ENCODE assay signal across 8 mouse cellular contexts in genomic region chr5:120844713-120845112, GRCm38 (mm10). TPM values are rescaled to one million over a fixed set of nuclear protein-coding genes. Genes with fewer than 3 reads are reported as not detected.
DNase-seq lines count a peak whose midpoint lies in the region; ATAC-seq and TF ChIP-seq lines count a peak whose summit lies in the region.

No protein-coding gene starts in this region.

- H3K4me1 ChIP-seq in embryonic facial prominence, embryonic 13.5 days = 0 out of 2 replicates have a peak, but pooled peaks cover 4% of the 10 kb centered on the region
- H3K4me1 ChIP-seq in embryonic facial prominence, embryonic 10.5 days = no peaks in the 10 kb centered on the region
- H3K4me1 ChIP-seq in lung, adult 2 months (ENCODE audit: control insufficient read depth, insufficient read depth, low read length) = no peaks in the 10 kb centered on the region

- peak overlapping the region; percentile 39; the same call in 1 of the 2 replicates for H3K27ac ChIP-seq in embryonic facial prominence, embryonic 13.5 days
- no peak overlapping the region for H3K27ac ChIP-seq in embryonic facial prominence, embryonic 10.5 days (replicated peaks)

- no peak for ATAC-seq in embryonic facial prominence, embryonic 13.5 days (ENCODE audit: insufficient number of reproducible peaks, insufficient read depth, low FRiP score, low TSS enrichment, low read depth)

- TF ChIP-seq CTCF in lung, adult 2 months (IDR thresholded peaks at IDR 0.05; ENCODE audit: insufficient read depth, low read length) = no peak

- no peak overlapping the region for H3K4me3 ChIP-seq in embryonic facial prominence, embryonic 13.5 days
- H3K4me3 ChIP-seq in embryonic facial prominence, embryonic 10.5 days = no peak overlapping the region
- no peak overlapping the region for H3K4me3 ChIP-seq in lung, adult 2 months (replicated peaks; ENCODE audit: extremely low read depth, low read depth, low read length)

- H3K27me3 ChIP-seq in embryonic facial prominence, embryonic 13.5 days = no peaks in the 10 kb centered on the region
- no peaks in the 10 kb centered on the region for H3K27me3 ChIP-seq in embryonic facial prominence, embryonic 10.5 days (replicated peaks; ENCODE audit: low read depth, poor library complexity, severe bottlenecking)

- H3K36me3 ChIP-seq in embryonic facial prominence, embryonic 13.5 days = no peaks in the 10 kb centered on the region
- no peaks in the 10 kb centered on the region for H3K36me3 ChIP-seq in embryonic facial prominence, embryonic 10.5 days (replicated peaks)

- no peaks in the 10 kb centered on the region; the same call in 1 of the 2 replicates for H3K9me3 ChIP-seq in embryonic facial prominence, embryonic 13.5 days
- H3K9me3 ChIP-seq in embryonic facial prominence, embryonic 10.5 days = no peaks in the 10 kb centered on the region

- no peak overlapping the region for H3K9ac ChIP-seq in embryonic facial prominence, embryonic 13.5 days

- WGBS in embryonic facial prominence, embryonic 13.5 days = 48% methylated on average over 3 of the region's 3 CpGs
- whole genome bisulfite sequencing in embryonic facial prominence, embryonic 10.5 days = 82% methylated on average over 3 of the region's 3 CpGs
- 41% methylated on average over 3 of the region's 3 CpGs for WGBS in lung, adult 2 months

- no peak overlapping the region for H3K4me2 ChIP-seq in embryonic facial prominence, embryonic 13.5 days

- TF ChIP-seq POLR2A in lung, adult 2 months (IDR thresholded peaks at IDR 0.05; ENCODE audit: borderline replicate concordance, extremely low read depth, low read depth, low read length) = no peak

- no peak for DNase-seq in embryonic facial prominence, embryonic 10.5 days (ENCODE audit: low spot score)
- DNase-seq in lung, adult 18-20 months = peak; percentile 28 to 64
- DNase-seq in lung, adult 2 months = no peak
- DNase-seq in brain, embryonic 18.5 days (ENCODE audit: low read depth, low spot score) = peak; percentile 10
- peak; percentile 56 for DNase-seq in lung, postnatal 36 days
- DNase-seq in layer of hippocampus, adult 9-10 months (ENCODE audit: low spot score) = no peak
- no peak for DNase-seq in spleen, postnatal 36 days (ENCODE audit: low spot score in 2 of 2)

RNA-seq across cellular contexts. Expression of gene Oas1f, which starts 2.5 kb away (rescaled TPM):
- not detected in 2 replicates for polyA plus RNA-seq in embryonic facial prominence, embryonic 13.5 days (2015; fragmentation: Nextera tagmentation; extraction: Ambion mirVana)
- not detected in 2 replicates for polyA plus RNA-seq in embryonic facial prominence, embryonic 10.5 days (2016; fragmentation: Nextera tagmentation; extraction: Ambion mirVana)
- not detected in 2 replicates for polyA plus RNA-seq in lung, adult 2 months (2012; rRNA removed)

RNA-seq across cellular contexts. Expression of gene Oas1h, which starts 16.5 kb away (rescaled TPM):
- polyA plus RNA-seq in embryonic facial prominence, embryonic 13.5 days (2015; fragmentation: Nextera tagmentation; extraction: Ambion mirVana) = not detected in 2 replicates
- not detected in 2 replicates for polyA plus RNA-seq in embryonic facial prominence, embryonic 10.5 days (2016; fragmentation: Nextera tagmentation; extraction: Ambion mirVana)
- not detected in 2 replicates for polyA plus RNA-seq in lung, adult 2 months (2012; rRNA removed)

RNA-seq across cellular contexts. Expression of gene Oas1c, which starts 32.4 kb away (rescaled TPM):
- 0.32 and 0.46 TPM in 2 replicates for polyA plus RNA-seq in embryonic facial prominence, embryonic 13.5 days (2015; fragmentation: Nextera tagmentation; extraction: Ambion mirVana)
- polyA plus RNA-seq in embryonic facial prominence, embryonic 10.5 days (2016; fragmentation: Nextera tagmentation; extraction: Ambion mirVana) = 0.14 and 0.49 TPM in 2 replicates
- polyA plus RNA-seq in lung, adult 2 months (2012; rRNA removed) = 2.7 and 4.6 TPM in 2 replicates

RNA-seq across cellular contexts. Expression of gene Oas1g, which starts 42.7 kb away (rescaled TPM):
- polyA plus RNA-seq in embryonic facial prominence, embryonic 13.5 days (2015; fragmentation: Nextera tagmentation; extraction: Ambion mirVana) = 0.14 and 0.59 TPM in 2 replicates
- polyA plus RNA-seq in embryonic facial prominence, embryonic 10.5 days (2016; fragmentation: Nextera tagmentation; extraction: Ambion mirVana) = not detected in 2 replicates
- polyA plus RNA-seq in lung, adult 2 months (2012; rRNA removed) = 1.4 and 1.6 TPM in 2 replicates

RNA-seq across cellular contexts. Expression of gene Oas1e, which starts 49.4 kb away (rescaled TPM):
- not detected in 2 replicates for polyA plus RNA-seq in embryonic facial prominence, embryonic 13.5 days (2015; fragmentation: Nextera tagmentation; extraction: Ambion mirVana)
- not detected in 2 replicates for polyA plus RNA-seq in embryonic facial prominence, embryonic 10.5 days (2016; fragmentation: Nextera tagmentation; extraction: Ambion mirVana)
- polyA plus RNA-seq in lung, adult 2 months (2012; rRNA removed) = 0.06 TPM in 1 of 2 replicates, not detected in the other

Comparison
In these comparisons a context has a peak if more than half of its experiments do, and no peak if none do; other contexts are left out.
1. DNase-seq: peak in lung, adult 18-20 months (2 of 2), brain, embryonic 18.5 days (single experiment) and lung, postnatal 36 days (single experiment); none in embryonic facial prominence, embryonic 10.5 days (single experiment), lung, adult 2 months (single experiment), layer of hippocampus, adult 9-10 months (single experiment) and spleen, postnatal 36 days (0 of 2).